Mouse (Mus musculus) heart, embryonic 12.5 days (tissue): ENCODE data around the gene Hecw2. TPM values are rescaled to one million over a fixed set of nuclear protein-coding genes. Genes with fewer than 3 reads are reported as not detected.

ENCODE experiments used
- ATAC-seq: fragments of 200-750 bp; cut with Nextera tagmentation; 2 replicates; pipeline ENCODE4 v1.8.0; 2017; ENCODE audit warnings: moderate TSS enrichment, moderate library complexity; ENCODE audit not compliant: insufficient number of reproducible peaks, low FRiP score
- H3K27ac ChIP-seq: fragments of 300-500 bp; sonication (generic); 2 replicates; pipeline ENCODE4 v1.5.1; 2016; ENCODE audit warnings: mild to moderate bottlenecking, moderate library complexity; ENCODE audit not compliant: poor library complexity, severe bottlenecking
- H3K27me3 ChIP-seq: fragments of 300-500 bp; sonication (generic); replicated peaks from 2 replicates; pipeline ENCODE4 v1.6.1; 2016; ENCODE audit warnings: mild to moderate bottlenecking, moderate library complexity
- H3K36me3 ChIP-seq: fragments of 300-500 bp; sonication (generic); 2 replicates; pipeline ENCODE4 v1.6.1; 2016; ENCODE audit warnings: mild to moderate bottlenecking, moderate library complexity
- H3K4me1 ChIP-seq: fragments of 300-500 bp; sonication (generic); replicated peaks from 2 replicates; pipeline ENCODE4 v1.6.1; 2016; ENCODE audit warnings: mild to moderate bottlenecking
- H3K4me2 ChIP-seq: fragments of 300-500 bp; sonication (generic); 2 replicates; pipeline ENCODE4 v1.6.1; 2016; ENCODE audit warnings: mild to moderate bottlenecking, moderate library complexity
- H3K4me3 ChIP-seq: fragments of 300-500 bp; sonication (generic); 2 replicates; pipeline ENCODE4 v1.5.1; 2016; ENCODE audit warnings: mild to moderate bottlenecking
- H3K9ac ChIP-seq: fragments of 300-500 bp; sonication (generic); 2 replicates; pipeline ENCODE4 v1.6.1; 2016; ENCODE audit warnings: mild to moderate bottlenecking, moderate library complexity
- H3K9me3 ChIP-seq: fragments of 300-500 bp; sonication (generic); replicated peaks from 2 replicates; pipeline ENCODE4 v1.6.1; 2016; ENCODE audit warnings: mild to moderate bottlenecking, moderate library complexity
- WGBS: fragments of 180-500 bp; shearing (Covaris S2); methylation state at CpG from one replicate; pipeline ENCODE4 v1.1.7; 2016; 5-methylcytosine and 5-hydroxymethylcytosine counted together
- polyA plus RNA-seq: library from polyadenylated mRNA; unstranded; fragments of >200 nt; fragmentation: Nextera tagmentation; extraction: Ambion mirVana; gene quantifications from 2 replicates; pipeline ENCODE4 v1.2.1, GENCODE M21; 2016

The Hecw2 gene
- polyA plus RNA-seq, 1 experiment from 2014 or later = 8.2 TPM

GRCm38 (mm10) chr1:53776176-53776905 lies 418.6 kb downstream of the Hecw2 start:
- ATAC-seq = no peak
- H3K9me3 ChIP-seq = no peaks in the 10 kb centered on the region
- no peaks in the 10 kb centered on the region for H3K27me3 ChIP-seq
- no peaks in the 10 kb centered on the region for H3K4me1 ChIP-seq
- no peak overlapping the region for H3K4me2 ChIP-seq
- H3K36me3 ChIP-seq = no peaks in the 10 kb centered on the region
- 74% methylated on average over 7 of the region's 7 CpGs for whole genome bisulfite sequencing
- H3K9ac ChIP-seq = no peak overlapping the region
- H3K27ac ChIP-seq = no peak overlapping the region
- no peak overlapping the region for H3K4me3 ChIP-seq

- H3K9me3 ChIP-seq = no peaks in the 10 kb centered on the region
- 0 out of 2 replicates have a peak, but pooled peaks cover under 1% of the 10 kb centered on the region for H3K36me3 ChIP-seq
- no peak overlapping the region for H3K27ac ChIP-seq
- H3K4me1 ChIP-seq = no peaks in the 10 kb centered on the region
- H3K27me3 ChIP-seq = no peaks in the 10 kb centered on the region
- no peak overlapping the region for H3K9ac ChIP-seq
- no peak for ATAC-seq
- H3K4me3 ChIP-seq = no peak overlapping the region
- WGBS = 90% methylated on average over 2 of the region's 2 CpGs
- H3K4me2 ChIP-seq = no peak overlapping the region
Observed at GRCm38 (mm10) chr1:53775545-53775944, 419.4 kb downstream of the Hecw2 start.

GRCm38 (mm10) chr1:53775036-53775435 lies 419.9 kb downstream of the Hecw2 start:
- Histone ChIP-seq H3K36me3 (0 out of 2 replicates have a peak, but pooled peaks cover 3% of the 10 kb centered on the region), H3K4me2 (no peak overlapping the region)
- ATAC-seq = no peak

GRCm38 (mm10) chr1:53774571-53774970 lies 420.4 kb downstream of the Hecw2 start:
- H3K4me2 ChIP-seq = no peak overlapping the region
- H3K9ac ChIP-seq = no peak overlapping the region
- H3K27ac ChIP-seq = no peak overlapping the region
- WGBS = 91% methylated on average over 3 of the region's 3 CpGs
- H3K27me3 ChIP-seq = no peaks in the 10 kb centered on the region
- no peaks in the 10 kb centered on the region for H3K9me3 ChIP-seq
- no peaks in the 10 kb centered on the region for H3K4me1 ChIP-seq
- 0 out of 2 replicates have a peak, but pooled peaks cover 3% of the 10 kb centered on the region for H3K36me3 ChIP-seq
- H3K4me3 ChIP-seq = no peak overlapping the region
- no peak for ATAC-seq

More at GRCm38 (mm10) chr1:53775036-53775435, 419.9 kb downstream of the Hecw2 start:
- Histone ChIP-seq H3K9ac (no peak overlapping the region), H3K4me1 (no peaks in the 10 kb centered on the region), H3K27ac (no peak overlapping the region), H3K9me3 (no peaks in the 10 kb centered on the region), H3K27me3 (no peaks in the 10 kb centered on the region), H3K4me3 (no peak overlapping the region)
- WGBS = 84% methylated on average over 6 of the region's 6 CpGs

- no peak for ATAC-seq
- whole genome bisulfite sequencing = 65% methylated on average over 6 of the region's 6 CpGs
Observed at GRCm38 (mm10) chr1:53773994-53774393, 421.0 kb downstream of the Hecw2 start.

GRCm38 (mm10) chr1:53772967-53773366 lies 422.0 kb downstream of the Hecw2 start:
- WGBS = 86% methylated on average over 3 of the region's 3 CpGs
- Histone ChIP-seq H3K36me3 (0 out of 2 replicates have a peak, but pooled peaks cover 3% of the 10 kb centered on the region), H3K27ac (no peak overlapping the region), H3K27me3 (no peaks in the 10 kb centered on the region), H3K9me3 (no peaks in the 10 kb centered on the region), H3K9ac (no peak overlapping the region), H3K4me1 (no peaks in the 10 kb centered on the region), H3K4me2 (no peak overlapping the region), H3K4me3 (no peak overlapping the region)
- no peak for ATAC-seq

More at GRCm38 (mm10) chr1:53773994-53774393, 421.0 kb downstream of the Hecw2 start:
- no peaks in the 10 kb centered on the region for H3K9me3 ChIP-seq
- H3K4me1 ChIP-seq = no peaks in the 10 kb centered on the region
- H3K4me3 ChIP-seq = no peak overlapping the region
- H3K27me3 ChIP-seq = no peaks in the 10 kb centered on the region
- 0 out of 2 replicates have a peak, but pooled peaks cover 3% of the 10 kb centered on the region for H3K36me3 ChIP-seq
- H3K4me2 ChIP-seq = no peak overlapping the region
- H3K9ac ChIP-seq = no peak overlapping the region
- H3K27ac ChIP-seq = no peak overlapping the region

- 0 out of 2 replicates have a peak, but pooled peaks cover 3% of the 10 kb centered on the region for H3K36me3 ChIP-seq
- no peak overlapping the region for H3K4me3 ChIP-seq
- H3K4me1 ChIP-seq = no peaks in the 10 kb centered on the region
- H3K27ac ChIP-seq = no peak overlapping the region
- no peak overlapping the region for H3K9ac ChIP-seq
- WGBS = 87% methylated on average over 6 of the region's 6 CpGs
- H3K9me3 ChIP-seq = no peaks in the 10 kb centered on the region
- no peaks in the 10 kb centered on the region for H3K27me3 ChIP-seq
- H3K4me2 ChIP-seq = no peak overlapping the region
- ATAC-seq = no peak
Observed at GRCm38 (mm10) chr1:53771476-53771875, 423.5 kb downstream of the Hecw2 start.

- 58% methylated on average over 2 of the region's 2 CpGs for WGBS
- no peak overlapping the region for H3K27ac ChIP-seq
- no peak overlapping the region for H3K9ac ChIP-seq
- no peaks in the 10 kb centered on the region for H3K9me3 ChIP-seq
- ATAC-seq = no peak
- peaks cover 27% of the 10 kb centered on the region for H3K36me3 ChIP-seq
- no peaks in the 10 kb centered on the region for H3K4me1 ChIP-seq
- H3K27me3 ChIP-seq = no peaks in the 10 kb centered on the region
- H3K4me2 ChIP-seq = no peak overlapping the region
- H3K4me3 ChIP-seq = no peak overlapping the region
Observed at GRCm38 (mm10) chr1:53766112-53766511, 428.9 kb downstream of the Hecw2 start.

GRCm38 (mm10) chr1:53757316-53757715 lies 437.7 kb downstream of the Hecw2 start:
- ATAC-seq = no peak
- no peak overlapping the region for H3K27ac ChIP-seq
- WGBS = 89% methylated on average over 4 of the region's 4 CpGs

More at GRCm38 (mm10) chr1:53757316-53757715, 437.7 kb downstream of the Hecw2 start:
- Histone ChIP-seq H3K9ac (no peak overlapping the region), H3K4me2 (no peak overlapping the region), H3K27me3 (no peaks in the 10 kb centered on the region), H3K4me1 (no peaks in the 10 kb centered on the region), H3K36me3 (peaks cover 25% of the 10 kb centered on the region), H3K9me3 (no peaks in the 10 kb centered on the region), H3K4me3 (no peak overlapping the region)
